Mouse (Mus musculus): Measurements from ENCODE around the gene Slc28a2.

DNA sequence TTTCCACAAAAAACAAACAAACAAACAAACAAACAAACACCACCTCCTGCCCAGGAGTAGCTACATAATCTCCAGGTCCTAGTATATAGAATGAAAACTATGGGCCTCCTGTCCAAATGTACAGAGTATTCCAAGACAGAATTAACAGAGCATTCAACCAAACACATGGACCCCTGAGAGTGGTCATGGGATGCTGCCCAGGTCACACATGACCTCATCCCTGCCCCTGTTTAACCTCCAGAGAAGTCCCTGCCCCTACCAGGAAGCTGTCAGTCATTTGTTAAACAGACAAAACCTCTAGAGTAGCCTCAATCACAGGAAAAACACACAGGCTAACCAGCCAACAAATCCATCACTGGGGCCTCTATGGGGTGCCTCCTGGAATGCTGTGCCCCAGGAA lies 50.3 kb downstream of the Slc28a2 start:
- TF ChIP-seq CTCF (IDR thresholded peaks at IDR 0.05; ENCODE audit: borderline replicate concordance, insufficient read depth, low read length) (no peak), POLR2A (IDR thresholded peaks at IDR 0.05; ENCODE audit: low read depth, low read length) (no peak)
